Mouse (Mus musculus): Measurements from ENCODE around the gene Rundc3a.

DNA sequence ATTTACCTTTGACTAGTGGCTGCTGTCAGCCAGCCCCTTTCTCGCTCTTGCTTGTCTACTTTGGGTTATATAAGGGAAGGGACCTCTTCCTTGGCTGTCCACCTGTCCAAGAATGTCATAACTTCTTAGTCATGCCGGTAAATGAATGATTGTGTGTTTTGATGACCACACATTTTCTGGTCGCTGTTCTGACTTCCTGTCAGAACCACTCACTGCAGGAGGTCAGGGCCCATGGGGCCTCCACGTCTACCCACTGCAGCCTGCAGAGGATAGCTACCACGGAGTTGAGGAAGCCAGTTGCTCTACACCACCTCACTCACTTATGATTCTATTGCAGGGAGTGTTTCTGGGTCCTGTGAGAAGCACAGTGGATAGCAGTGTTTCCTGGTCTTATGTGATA is 7.1 kb upstream of the Rundc3a start:
- TF ChIP-seq POLR2A (IDR thresholded peaks at IDR 0.05; ENCODE audit: insufficient read length, low read depth) (no peak), MAX (IDR thresholded peaks at IDR 0.05; ENCODE audit: low read depth) (no peak), E2F4 (IDR thresholded peaks at IDR 0.05; ENCODE audit: insufficient read depth) (no peak), MYOD1 (IDR thresholded peaks at IDR 0.05; ENCODE audit: control insufficient read depth in 1 of 3, insufficient read length in 2 of 3, low read depth in 2 of 3) (no peak), POLR2AphosphoS2 (IDR thresholded peaks at IDR 0.05; ENCODE audit: insufficient read length, low read depth) (no peak), MYOG (IDR thresholded peaks at IDR 0.05; ENCODE audit: control insufficient read depth in 1 of 3, insufficient read depth in 1 of 3, insufficient read length in 2 of 3, low read depth in 2 of 3) (no peak), SRF (IDR thresholded peaks at IDR 0.05; ENCODE audit: control insufficient read depth, insufficient read length, low read depth) (no peak), USF1 (IDR thresholded peaks at IDR 0.05; ENCODE audit: low read depth) (no peak)

Measured in myocyte (in vitro differentiated cells).